Mouse (Mus musculus) testis, adult 2 months (tissue): ENCODE measurements around the gene Ifna14.

Source experiments
- CTCF ChIP-seq: fragments of 200-500 bp; IDR thresholded peaks from 2 replicates; pipeline ENCODE4 v1.5.1; 2012; ENCODE audit warnings: low read depth, mild to moderate bottlenecking, inconsistent platforms, low read length, moderate library complexity; ENCODE audit not compliant: control insufficient read depth, insufficient read depth, insufficient replicate concordance
- POLR2A ChIP-seq: fragments of 200-500 bp; IDR thresholded peaks from 2 replicates; pipeline ENCODE4 v1.6.1; 2012; ENCODE audit warnings: low read depth, mild to moderate bottlenecking, inconsistent platforms, low read length, moderate library complexity; ENCODE audit not compliant: control insufficient read depth

GRCm38 (mm10) chr4:88530271-88530670 is 41.3 kb downstream of the Ifna14 start:
- TF ChIP-seq POLR2A (no peak), CTCF (no peak)
